ENCODE assay signal across 9 mouse cellular contexts in genomic region chr17:80683821-80684576, GRCm38 (mm10). TPM values are rescaled to one million over a fixed set of nuclear protein-coding genes. Genes with fewer than 3 reads are reported as not detected.
DNase-seq lines count a peak whose midpoint lies in the region; ATAC-seq and TF ChIP-seq lines count a peak whose summit lies in the region.
"Had no signal": no experiment of that assay in that cellular context is flagged by ENCODE, and none has a peak within 500 bp of the region (broad histone marks: within the 10 kb centered on the region; RNA-seq: fewer than 3 reads in every experiment).

No protein-coding gene starts in this region.

- H3K9ac ChIP-seq in forebrain, embryonic 14.5 days (ENCODE audit: low read length): no peak overlapping the region
- H3K9ac ChIP-seq in forebrain, embryonic 13.5 days: no peak overlapping the region
- H3K9ac ChIP-seq in kidney, embryonic 15.5 days: no peak overlapping the region
- H3K9ac ChIP-seq in midbrain, embryonic 13.5 days (replicated peaks): no peak overlapping the region
- H3K9ac ChIP-seq: limb, embryonic 13.5 days had no signal

- no peaks in the 10 kb centered on the region for H3K27me3 ChIP-seq in forebrain, embryonic 14.5 days (replicated peaks; ENCODE audit: control insufficient read depth, insufficient read depth, low read length)
- no peaks in the 10 kb centered on the region for H3K27me3 ChIP-seq in forebrain, embryonic 13.5 days
- no peaks in the 10 kb centered on the region for H3K27me3 ChIP-seq in kidney, embryonic 15.5 days
- no peaks in the 10 kb centered on the region for H3K27me3 ChIP-seq in midbrain, embryonic 13.5 days
- no peaks in the 10 kb centered on the region for H3K27me3 ChIP-seq in thymus, adult 2 months (ENCODE audit: control insufficient read depth, insufficient read depth, low read length)
- H3K27me3 ChIP-seq: limb, embryonic 13.5 days had no signal

- no peak overlapping the region for H3K4me3 ChIP-seq in forebrain, embryonic 14.5 days (ENCODE audit: low read depth, low read length)
- H3K4me3 ChIP-seq in forebrain, embryonic 13.5 days: no peak overlapping the region
- H3K4me3 ChIP-seq in kidney, embryonic 15.5 days (replicated peaks): no peak overlapping the region
- H3K4me3 ChIP-seq in midbrain, embryonic 13.5 days (replicated peaks): no peak overlapping the region
- no peak overlapping the region for H3K4me3 ChIP-seq in thymus, adult 2 months (ENCODE audit: control insufficient read depth, insufficient read depth, low read length)
- H3K4me3 ChIP-seq: limb, embryonic 13.5 days had no signal

- peaks cover 6% of the 10 kb centered on the region; the same call in 1 of the 2 replicates for H3K36me3 ChIP-seq in forebrain, embryonic 14.5 days (ENCODE audit: control insufficient read depth, insufficient read depth, low read length)
- H3K36me3 ChIP-seq in forebrain, embryonic 13.5 days (ENCODE audit: poor library complexity, severe bottlenecking): no peaks in the 10 kb centered on the region
- peaks cover 7% of the 10 kb centered on the region; the same call in 1 of the 2 replicates for H3K36me3 ChIP-seq in kidney, embryonic 15.5 days
- peaks cover 3% of the 10 kb centered on the region for H3K36me3 ChIP-seq in midbrain, embryonic 13.5 days
- H3K36me3 ChIP-seq in thymus, adult 2 months (ENCODE audit: control insufficient read depth, insufficient read depth, low read length): no peaks in the 10 kb centered on the region

- no peaks in the 10 kb centered on the region for H3K9me3 ChIP-seq in forebrain, embryonic 14.5 days (replicated peaks; ENCODE audit: control insufficient read depth, low read length)
- no peaks in the 10 kb centered on the region for H3K9me3 ChIP-seq in forebrain, embryonic 13.5 days (replicated peaks)
- no peaks in the 10 kb centered on the region for H3K9me3 ChIP-seq in kidney, embryonic 15.5 days (replicated peaks)
- no peaks in the 10 kb centered on the region for H3K9me3 ChIP-seq in midbrain, embryonic 13.5 days
- H3K9me3 ChIP-seq: limb, embryonic 13.5 days had no signal

- peak; percentile 40; the same call in 1 of the 2 replicates for ATAC-seq in forebrain, embryonic 14.5 days
- ATAC-seq in forebrain, embryonic 13.5 days: no peak; the same call in 1 of the 2 replicates
- peak; percentile 83 for ATAC-seq in kidney, embryonic 15.5 days (replicated peaks; ENCODE audit: low FRiP score)
- ATAC-seq in midbrain, embryonic 13.5 days: 0 out of 2 replicates have a peak, but pooled peaks have one; percentile 69

- TF ChIP-seq POLR2A in thymus, adult 2 months (IDR thresholded peaks at IDR 0.05; ENCODE audit: control insufficient read depth, extremely low read depth, insufficient read depth, low read length, poor library complexity): no peak

- intact Hi-C loops in left cerebral cortex, postnatal 36 days (cut with DNase I): no loop called here

- peak; percentile 22 for DNase-seq in forebrain, embryonic 14.5 days (ENCODE audit: low spot score)
- peak; percentile 62 for DNase-seq in Muller cell, postnatal 12 days (ENCODE audit: inconsistent ontology term)
- peak; percentile 18 for DNase-seq in forelimb bud, embryonic 11.5 days (ENCODE audit: low read depth, low spot score)
- DNase-seq in thymus, adult 2 months: no peak
- no peak for DNase-seq in left cerebral cortex, postnatal 36 days (ENCODE audit: low spot score in 2 of 2)

- no peak overlapping the region for H3K4me2 ChIP-seq in forebrain, embryonic 14.5 days (ENCODE audit: low read length)
- no peak overlapping the region for H3K4me2 ChIP-seq in forebrain, embryonic 13.5 days
- no peak overlapping the region for H3K4me2 ChIP-seq in kidney, embryonic 15.5 days
- no peak overlapping the region for H3K4me2 ChIP-seq in midbrain, embryonic 13.5 days (replicated peaks)
- H3K4me2 ChIP-seq: limb, embryonic 13.5 days had no signal

- no peaks in the 10 kb centered on the region for H3K4me1 ChIP-seq in forebrain, embryonic 14.5 days (ENCODE audit: control insufficient read depth, insufficient read depth, low read length)
- peaks cover 8% of the 10 kb centered on the region for H3K4me1 ChIP-seq in forebrain, embryonic 13.5 days
- peaks cover 21% of the 10 kb centered on the region for H3K4me1 ChIP-seq in kidney, embryonic 15.5 days
- H3K4me1 ChIP-seq in midbrain, embryonic 13.5 days (replicated peaks): peaks cover 23% of the 10 kb centered on the region
- no peaks in the 10 kb centered on the region for H3K4me1 ChIP-seq in thymus, adult 2 months (replicated peaks; ENCODE audit: control insufficient read depth, insufficient read depth, low read length)

- no peak for TF ChIP-seq CTCF in thymus, adult 2 months (IDR thresholded peaks at IDR 0.05; ENCODE audit: borderline replicate concordance, control insufficient read depth, extremely low read depth, insufficient read depth, low read length, poor library complexity)

- WGBS in forebrain, embryonic 14.5 days: 51% methylated on average over 6 of the region's 6 CpGs
- 46% methylated on average over 6 of the region's 6 CpGs for WGBS in forebrain, embryonic 13.5 days
- WGBS in kidney, embryonic 15.5 days: 55% methylated on average over 6 of the region's 6 CpGs
- 44% methylated on average over 6 of the region's 6 CpGs for WGBS in midbrain, embryonic 13.5 days
- 81% methylated on average over 6 of the region's 6 CpGs for WGBS in thymus, adult 2 months

- no peak overlapping the region for H3K27ac ChIP-seq in forebrain, embryonic 14.5 days (ENCODE audit: low read depth, low read length)
- no peak overlapping the region for H3K27ac ChIP-seq in forebrain, embryonic 13.5 days
- H3K27ac ChIP-seq in kidney, embryonic 15.5 days: peak overlapping the region; percentile 64
- no peak overlapping the region for H3K27ac ChIP-seq in midbrain, embryonic 13.5 days
- H3K27ac ChIP-seq in thymus, adult 2 months (ENCODE audit: control insufficient read depth, insufficient read depth, low read length): no peak overlapping the region
- H3K27ac ChIP-seq: limb, embryonic 13.5 days had no signal

RNA-seq across cellular contexts. Expression of gene Map4k3, which starts 44.3 kb away (rescaled TPM):
- polyA plus RNA-seq in forebrain, embryonic 14.5 days (2014; fragmentation: Nextera tagmentation; extraction: Ambion mirVana): 29.0 and 30.7 TPM in 2 replicates
- 21.3 and 21.5 TPM in 2 replicates for polyA plus RNA-seq in forebrain, embryonic 13.5 days (2015; fragmentation: Nextera tagmentation; extraction: Ambion mirVana)
- polyA plus RNA-seq in kidney, embryonic 15.5 days (2015; fragmentation: Nextera tagmentation; extraction: Ambion mirVana): 24.0 and 25.2 TPM in 2 replicates
- polyA plus RNA-seq in midbrain, embryonic 13.5 days (2015; fragmentation: Nextera tagmentation; extraction: Ambion mirVana): 22.6 and 23.5 TPM in 2 replicates
- polyA plus RNA-seq in thymus, adult 2 months (2012; rRNA removed): 5.1 and 5.9 TPM in 2 replicates
- total RNA-seq in left cerebral cortex, postnatal 36 days (2021): 10 to 100 TPM; 63.1 to 69.2 TPM

Comparison
In these comparisons a context has a peak if more than half of its experiments do, and no peak if none do; other contexts are left out.
1. DNase-seq: peak in forebrain, embryonic 14.5 days (single experiment), Muller cell, postnatal 12 days (single experiment) and forelimb bud, embryonic 11.5 days (single experiment); none in thymus, adult 2 months (single experiment) and left cerebral cortex, postnatal 36 days (0 of 2).